10 mouse cellular contexts compared by ENCODE assay signal in the genomic region with DNA sequence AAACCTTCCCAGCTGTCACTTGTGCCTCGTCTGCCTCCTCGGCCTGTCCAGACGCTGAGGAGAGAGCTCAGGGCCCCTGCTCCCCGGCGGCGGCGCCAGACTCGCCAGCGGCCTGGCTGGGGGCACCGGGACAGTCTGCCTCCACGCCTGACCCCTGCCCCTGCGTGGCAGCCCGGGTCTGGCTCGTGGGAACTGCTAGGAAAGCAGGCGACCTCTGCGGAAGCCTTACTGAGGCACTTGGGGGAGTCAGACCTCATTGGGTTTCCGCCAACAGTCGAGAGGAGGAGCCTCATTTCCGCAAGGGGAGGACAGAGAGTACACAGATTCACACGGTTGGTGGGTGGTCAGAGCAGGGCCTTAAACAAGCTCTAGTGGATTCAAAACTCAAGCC. TPM values are rescaled to one million over a fixed set of nuclear protein-coding genes. Genes with fewer than 3 reads are reported as not detected.
DNase-seq lines count a peak whose midpoint lies in the region; ATAC-seq and TF ChIP-seq lines count a peak whose summit lies in the region.
"Had no signal": no experiment of that assay in that cellular context is flagged by ENCODE, and none has a peak within 500 bp of the region (broad histone marks: within the 10 kb centered on the region; RNA-seq: fewer than 3 reads in every experiment).

No protein-coding gene starts in this region.

- no peak for TF ChIP-seq CTCF in kidney, adult 2 months (conservative IDR thresholded peaks at IDR 0.05; ENCODE audit: insufficient read depth, insufficient read length, low read depth, low read length)

- no peak overlapping the region for H3K27ac ChIP-seq in kidney, adult 2 months (ENCODE audit: insufficient read depth, low read depth, low read length)
- H3K27ac ChIP-seq in heart, embryonic 12.5 days (ENCODE audit: poor library complexity, severe bottlenecking) = no peak overlapping the region
- H3K27ac ChIP-seq in limb, embryonic 14.5 days (replicated peaks; ENCODE audit: low read depth, low read length) = no peak overlapping the region
- H3K27ac ChIP-seq in neural tube, embryonic 14.5 days (ENCODE audit: low read depth, low read length) = peak overlapping the region; percentile 86

- H3K4me2 ChIP-seq in heart, embryonic 12.5 days = peak overlapping the region; percentile 63
- peak overlapping the region; percentile 40 for H3K4me2 ChIP-seq in limb, embryonic 14.5 days (replicated peaks; ENCODE audit: low read depth, low read length, severe bottlenecking)
- peak overlapping the region; percentile 42 for H3K4me2 ChIP-seq in neural tube, embryonic 14.5 days (ENCODE audit: low read depth, low read length)

- no peaks in the 10 kb centered on the region for H3K4me1 ChIP-seq in kidney, adult 2 months (ENCODE audit: control insufficient read depth, insufficient read depth, low read length)
- peaks cover 20% of the 10 kb centered on the region for H3K4me1 ChIP-seq in heart, embryonic 12.5 days (replicated peaks)
- H3K4me1 ChIP-seq in limb, embryonic 14.5 days (ENCODE audit: control insufficient read depth, insufficient read depth, low read length) = 0 out of 2 replicates have a peak, but pooled peaks cover 6% of the 10 kb centered on the region
- H3K4me1 ChIP-seq in neural tube, embryonic 14.5 days (ENCODE audit: control insufficient read depth, insufficient read depth, low read length) = peaks cover 23% of the 10 kb centered on the region

- no peaks in the 10 kb centered on the region for H3K9me3 ChIP-seq in heart, embryonic 12.5 days (replicated peaks)
- no peaks in the 10 kb centered on the region for H3K9me3 ChIP-seq in limb, embryonic 14.5 days (ENCODE audit: control insufficient read depth, low read length)
- no peaks in the 10 kb centered on the region for H3K9me3 ChIP-seq in neural tube, embryonic 14.5 days (ENCODE audit: control insufficient read depth, low read length)
- H3K9me3 ChIP-seq: G1E had no signal

- no peak for TF ChIP-seq POLR2A in kidney, adult 2 months (IDR thresholded peaks at IDR 0.05; ENCODE audit: low read depth, low read length)
- no peak for TF ChIP-seq POLR2A in limb, embryonic 14.5 days (IDR thresholded peaks at IDR 0.05; ENCODE audit: borderline replicate concordance, extremely low read depth, insufficient read depth, insufficient read length)

- H3K9ac ChIP-seq in heart, embryonic 12.5 days = peak overlapping the region; percentile 7; the same call in 1 of the 2 replicates
- H3K9ac ChIP-seq in limb, embryonic 14.5 days (ENCODE audit: low read depth, low read length, severe bottlenecking) = peak overlapping the region; percentile 38; the same call in 1 of the 2 replicates
- peak overlapping the region; percentile 55 for H3K9ac ChIP-seq in neural tube, embryonic 14.5 days (replicated peaks; ENCODE audit: low read depth, low read length)

- no peak overlapping the region for H3K4me3 ChIP-seq in kidney, adult 2 months (ENCODE audit: insufficient read depth, low read depth, low read length)
- peak overlapping the region; percentile 33 for H3K4me3 ChIP-seq in heart, embryonic 12.5 days
- no peak overlapping the region; the same call in 1 of the 2 replicates for H3K4me3 ChIP-seq in limb, embryonic 14.5 days (replicated peaks; ENCODE audit: low read length)
- no peak overlapping the region for H3K4me3 ChIP-seq in neural tube, embryonic 14.5 days (ENCODE audit: low read depth, low read length)

- H3K36me3 ChIP-seq in kidney, adult 2 months (ENCODE audit: control insufficient read depth, insufficient read depth, low read length) = no peaks in the 10 kb centered on the region
- no peaks in the 10 kb centered on the region for H3K36me3 ChIP-seq in heart, embryonic 12.5 days
- no peaks in the 10 kb centered on the region for H3K36me3 ChIP-seq in limb, embryonic 14.5 days (ENCODE audit: control insufficient read depth, insufficient read depth, low read length)
- no peaks in the 10 kb centered on the region for H3K36me3 ChIP-seq in neural tube, embryonic 14.5 days (ENCODE audit: control insufficient read depth, insufficient read depth, low read length)
- H3K36me3 ChIP-seq: G1E had no signal

- 4% methylated on average over 20 of the region's 20 CpGs for WGBS in kidney, adult 2 months
- WGBS in heart, embryonic 12.5 days = 6% methylated on average over 20 of the region's 20 CpGs
- 1% methylated on average over 19 of the region's 20 CpGs for WGBS in limb, embryonic 14.5 days
- WGBS in neural tube, embryonic 14.5 days = 2% methylated on average over 20 of the region's 20 CpGs

- peak; percentile 12 for DNase-seq in kidney, adult 2 months
- DNase-seq in kidney, adult 11 months = no peak
- peak; percentile 12 for DNase-seq in MN1 (ENCODE audit: low spot score)
- no peak for DNase-seq in limb, embryonic 14.5 days (ENCODE audit: low spot score)
- no peak for DNase-seq in gastrocnemius, adult 8-10 months (ENCODE audit: low spot score in 2 of 2)
- no peak for DNase-seq in ovary, postnatal 36 days (ENCODE audit: low spot score)

- peak; percentile 48 for ATAC-seq in heart, embryonic 12.5 days (ENCODE audit: insufficient number of reproducible peaks, low FRiP score)
- ATAC-seq in limb, embryonic 14.5 days (ENCODE audit: low FRiP score, low read depth) = no peak
- ATAC-seq in neural tube, embryonic 14.5 days (ENCODE audit: low read depth) = peak; percentile 71; the same call in 1 of the 2 replicates

- no peaks in the 10 kb centered on the region for H3K27me3 ChIP-seq in kidney, adult 2 months (replicated peaks; ENCODE audit: control insufficient read depth, insufficient read depth, low read length)
- peaks cover 88% of the 10 kb centered on the region for H3K27me3 ChIP-seq in heart, embryonic 12.5 days (replicated peaks)
- peaks cover 27% of the 10 kb centered on the region; the same call in 1 of the 2 replicates for H3K27me3 ChIP-seq in limb, embryonic 14.5 days (ENCODE audit: control insufficient read depth, insufficient read depth, low read length)
- no peaks in the 10 kb centered on the region for H3K27me3 ChIP-seq in neural tube, embryonic 14.5 days (ENCODE audit: control insufficient read depth, insufficient read depth, low read length)

RNA-seq across cellular contexts. Expression of gene Rhcg, which starts 38.6 kb away (rescaled TPM):
- 170 and 188 TPM in 2 replicates for polyA plus RNA-seq in kidney, adult 2 months (2012; rRNA removed)
- polyA plus RNA-seq in heart, embryonic 12.5 days (2016; fragmentation: Nextera tagmentation; extraction: Ambion mirVana) = 0.14 TPM in 1 of 2 replicates, not detected in the other
- 0.08 and 0.14 TPM in 2 replicates for polyA plus RNA-seq in limb, embryonic 14.5 days (2012; rRNA removed)
- 0.11 TPM in 1 of 2 replicates, not detected in the other for polyA plus RNA-seq in limb, embryonic 14.5 days (2014; fragmentation: Nextera tagmentation; extraction: Ambion mirVana)
- polyA plus RNA-seq in neural tube, embryonic 14.5 days (2014; fragmentation: Nextera tagmentation; extraction: Ambion mirVana) = 3.9 and 4.0 TPM in 2 replicates
- under 1 TPM in 1 of 4 experiments, not detected in 3; 0.15 TPM for total RNA-seq in gastrocnemius, adult 8-10 months (2022)
- total RNA-seq: G1E; hematopoietic stem cell, adult 5-6 weeks had no signal
- polyA plus RNA-seq: G1E had no signal

Comparison
In these comparisons a context has a peak if more than half of its experiments do, and no peak if none do; other contexts are left out.
1. DNase-seq: peak in kidney, adult 2 months (single experiment) and MN1 (single experiment); none in kidney, adult 11 months (single experiment), limb, embryonic 14.5 days (single experiment), gastrocnemius, adult 8-10 months (0 of 2) and ovary, postnatal 36 days (single experiment).
2. RNA of gene Rhcg, which starts 38.6 kb away (polyA plus RNA-seq): 170 to 188 TPM in kidney, adult 2 months; 3.9 to 4.0 TPM in neural tube, embryonic 14.5 days, 0.08 to 0.14 TPM in limb, embryonic 14.5 days and 0.14 TPM in heart, embryonic 12.5 days; every median in the first group is over 10 times any median in the second.
3. Peak in every context shown above with its lines, with median percentiles within 50 percentile points of each other: H3K4me2 ChIP-seq and H3K9ac ChIP-seq.